In genomic region chr9:100446059-100446686, GRCm38 (mm10) we compare ENCODE assay signal across 8 mouse cellular contexts. TPM values are rescaled to one million over a fixed set of nuclear protein-coding genes. Genes with fewer than 3 reads are reported as not detected.
DNase-seq lines count a peak whose midpoint lies in the region; ATAC-seq and TF ChIP-seq lines count a peak whose summit lies in the region.

No protein-coding gene starts in this region.

- WGBS in forebrain, embryonic 13.5 days, result 0% methylated on average over 32 of the region's 32 CpGs
- under 1% methylated on average over 32 of the region's 32 CpGs for WGBS in lung, adult 2 months
- under 1% methylated on average over 32 of the region's 32 CpGs for WGBS in neural tube, embryonic 15.5 days

- H3K4me1 ChIP-seq in forebrain, embryonic 13.5 days, result peaks cover 7% of the 10 kb centered on the region
- no peaks in the 10 kb centered on the region for H3K4me1 ChIP-seq in lung, adult 2 months (ENCODE audit: control insufficient read depth, insufficient read depth, low read length)
- H3K4me1 ChIP-seq in neural tube, embryonic 15.5 days, result peaks cover 9% of the 10 kb centered on the region; the same call in 1 of the 2 replicates

- TF ChIP-seq CTCF in lung, adult 2 months (IDR thresholded peaks at IDR 0.05; ENCODE audit: insufficient read depth, low read length), result peak; percentile 94

- TF ChIP-seq POLR2A in lung, adult 2 months (IDR thresholded peaks at IDR 0.05; ENCODE audit: borderline replicate concordance, extremely low read depth, low read depth, low read length), result no peak

- H3K27me3 ChIP-seq in forebrain, embryonic 13.5 days, result peaks cover 15% of the 10 kb centered on the region
- H3K27me3 ChIP-seq in neural tube, embryonic 15.5 days (replicated peaks), result 0 out of 2 replicates have a peak, but pooled peaks cover 3% of the 10 kb centered on the region

- DNase-seq in MN1 (ENCODE audit: low spot score), result peak; percentile 83
- DNase-seq in heart, postnatal 10 days, result peak; percentile 75 to 88
- DNase-seq in layer of hippocampus, adult 11-12 months (ENCODE audit: low spot score), result peak; percentile 82
- DNase-seq in lung, adult 2 months, result peak; percentile 83
- DNase-seq in thymus, postnatal 25 days, result peak; percentile 76

- H3K9me3 ChIP-seq in forebrain, embryonic 13.5 days (replicated peaks), result no peaks in the 10 kb centered on the region
- no peaks in the 10 kb centered on the region for H3K9me3 ChIP-seq in neural tube, embryonic 15.5 days (replicated peaks)

- intact Hi-C loops in heart, postnatal 10 days (cut with DNase I), result loop anchor here (1.0 kb wide), 1 partner anchor 599 kb away; no protein-coding TSS in a partner anchor

- peak overlapping the region; percentile 70 for H3K9ac ChIP-seq in forebrain, embryonic 13.5 days
- peak overlapping the region; percentile 48 for H3K9ac ChIP-seq in neural tube, embryonic 15.5 days (replicated peaks)

- ATAC-seq in cerebellum, adult (ENCODE audit: insufficient number of reproducible peaks, low FRiP score, low TSS enrichment), result peak; percentile 73; the same call in 1 of the 2 replicates
- ATAC-seq in forebrain, embryonic 13.5 days, result peak; percentile 92
- peak; percentile 93 for ATAC-seq in neural tube, embryonic 15.5 days (ENCODE audit: low FRiP score)

- H3K4me3 ChIP-seq in forebrain, embryonic 13.5 days, result peak overlapping the region; percentile 53
- peak overlapping the region; percentile 53 for H3K4me3 ChIP-seq in lung, adult 2 months (replicated peaks; ENCODE audit: extremely low read depth, low read depth, low read length)
- H3K4me3 ChIP-seq in neural tube, embryonic 15.5 days (replicated peaks), result peak overlapping the region; percentile 53

- H3K4me2 ChIP-seq in forebrain, embryonic 13.5 days, result peak overlapping the region; percentile 81
- peak overlapping the region; percentile 88 for H3K4me2 ChIP-seq in neural tube, embryonic 15.5 days

- H3K27ac ChIP-seq in forebrain, embryonic 13.5 days, result peak overlapping the region; percentile 20; the same call in 1 of the 2 replicates
- H3K27ac ChIP-seq in neural tube, embryonic 15.5 days (replicated peaks), result peak overlapping the region; percentile 79

- H3K36me3 ChIP-seq in forebrain, embryonic 13.5 days (ENCODE audit: poor library complexity, severe bottlenecking), result no peaks in the 10 kb centered on the region
- H3K36me3 ChIP-seq in neural tube, embryonic 15.5 days, result no peaks in the 10 kb centered on the region

RNA-seq across cellular contexts. Expression of gene Il20rb, which starts 40.4 kb away (rescaled TPM):
- polyA plus RNA-seq in forebrain, embryonic 13.5 days (2015; fragmentation: Nextera tagmentation; extraction: Ambion mirVana), result 0.66 and 0.76 TPM in 2 replicates
- total RNA-seq in heart, postnatal 10 days (2021), result 1 to 10 TPM; 2.2 to 4.4 TPM
- 2.7 and 5.9 TPM in 2 replicates for polyA plus RNA-seq in lung, adult 2 months (2012; rRNA removed)
- polyA plus RNA-seq in neural tube, embryonic 15.5 days (2015; fragmentation: Nextera tagmentation; extraction: Ambion mirVana), result 0.52 and 1.7 TPM in 2 replicates

Comparison
In these comparisons a context has a peak if more than half of its experiments do, and no peak if none do; other contexts are left out.
1. Peak in every context shown above with its lines: DNase-seq, ATAC-seq, H3K4me3 ChIP-seq and H3K27ac ChIP-seq.